Mouse (Mus musculus): Measurements from ENCODE around the gene Srebf1. TPM values are rescaled to one million over a fixed set of nuclear protein-coding genes. Genes with fewer than 3 reads are reported as not detected.

Srebf1 gene
- polyA plus RNA-seq, 1 experiment, result 106 TPM

- Histone ChIP-seq H3K27ac (ENCODE audit: insufficient read depth, low read length) (no peak overlapping the region), H3K36me3 (ENCODE audit: control insufficient read depth, insufficient read depth, low read length) (peaks cover 1% of the 10 kb centered on the region; the same call in 1 of the 2 replicates), H3K4me1 (ENCODE audit: control insufficient read depth, insufficient read depth, insufficient read length) (no peaks in the 10 kb centered on the region), H3K4me3 (ENCODE audit: extremely low read depth, insufficient read depth, insufficient read length) (no peak overlapping the region), H3K27me3 (ENCODE audit: control insufficient read depth, insufficient read depth, low read length) (no peaks in the 10 kb centered on the region)
- TF ChIP-seq CTCF (IDR thresholded peaks at IDR 0.05; ENCODE audit: extremely low read depth, insufficient read depth, insufficient read length, insufficient replicate concordance) (no peak), POLR2A (IDR thresholded peaks at IDR 0.05; ENCODE audit: low read depth, low read length) (no peak)
- no peak for DNase-seq (ENCODE audit: low read depth in 1 of 2, low spot score in 2 of 2)
- WGBS, result 89% methylated on average over 4 of the region's 4 CpGs
These were observed 18.1 kb upstream of the Srebf1 start for GRCm38 (mm10) chr11:60240509-60240908.

GRCm38 (mm10) chr11:60235351-60235750 lies 13.0 kb upstream of the Srebf1 start:
- Histone ChIP-seq H3K27me3 (ENCODE audit: control insufficient read depth, insufficient read depth, low read length) (no peaks in the 10 kb centered on the region), H3K4me1 (ENCODE audit: control insufficient read depth, insufficient read depth, insufficient read length) (peaks cover 4% of the 10 kb centered on the region; the same call in 1 of the 2 replicates), H3K27ac (ENCODE audit: insufficient read depth, low read length) (no peak overlapping the region), H3K4me3 (ENCODE audit: extremely low read depth, insufficient read depth, insufficient read length) (no peak overlapping the region), H3K36me3 (ENCODE audit: control insufficient read depth, insufficient read depth, low read length) (no peaks in the 10 kb centered on the region)
- WGBS, result 62% methylated on average over 5 of the region's 5 CpGs
- no peak for DNase-seq (ENCODE audit: low read depth in 1 of 2, low spot score in 2 of 2)
- TF ChIP-seq POLR2A (IDR thresholded peaks at IDR 0.05; ENCODE audit: low read depth, low read length), result no peak
- TF ChIP-seq CTCF (IDR thresholded peaks at IDR 0.05; ENCODE audit: extremely low read depth, insufficient read depth, insufficient read length, insufficient replicate concordance), result no peak

DNA sequence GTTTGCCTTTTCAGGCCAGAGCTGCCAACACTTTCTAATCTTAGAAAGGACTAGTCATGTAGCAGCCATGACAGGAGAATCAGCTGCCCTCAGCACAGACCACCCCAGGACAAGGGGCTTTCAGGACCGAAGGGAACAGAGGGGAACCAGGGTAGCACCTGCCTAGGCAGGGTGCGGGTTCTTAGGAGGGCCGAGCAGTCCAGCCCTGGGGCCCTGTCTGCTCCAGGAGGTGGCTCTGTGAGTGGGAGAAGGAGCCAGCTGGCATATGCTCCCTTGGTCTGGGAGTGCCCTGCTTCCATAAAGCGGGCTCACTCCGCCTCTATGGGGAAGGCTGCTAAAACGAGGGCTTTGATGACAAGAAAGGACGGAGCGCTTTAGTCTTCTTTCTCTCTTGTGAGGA lies 10.9 kb upstream of the Srebf1 start:
- Histone ChIP-seq H3K27ac (ENCODE audit: insufficient read depth, low read length) (0 out of 2 replicates have a peak overlapping the region, but pooled peaks have one; percentile 25), H3K4me3 (ENCODE audit: extremely low read depth, insufficient read depth, insufficient read length) (no peak overlapping the region), H3K27me3 (ENCODE audit: control insufficient read depth, insufficient read depth, low read length) (no peaks in the 10 kb centered on the region), H3K4me1 (ENCODE audit: control insufficient read depth, insufficient read depth, insufficient read length) (peaks cover 4% of the 10 kb centered on the region; the same call in 1 of the 2 replicates), H3K36me3 (ENCODE audit: control insufficient read depth, insufficient read depth, low read length) (no peaks in the 10 kb centered on the region)
- 69% methylated on average over 8 of the region's 8 CpGs for WGBS
- TF ChIP-seq CTCF (IDR thresholded peaks at IDR 0.05; ENCODE audit: extremely low read depth, insufficient read depth, insufficient read length, insufficient replicate concordance) (no peak), POLR2A (IDR thresholded peaks at IDR 0.05; ENCODE audit: low read depth, low read length) (no peak)
- DNase-seq (ENCODE audit: low read depth in 1 of 2, low spot score in 2 of 2), result no peak

- Histone ChIP-seq H3K4me3 (ENCODE audit: extremely low read depth, insufficient read depth, insufficient read length) (no peak overlapping the region), H3K27ac (ENCODE audit: insufficient read depth, low read length) (peak overlapping the region; percentile 56), H3K36me3 (ENCODE audit: control insufficient read depth, insufficient read depth, low read length) (no peaks in the 10 kb centered on the region), H3K4me1 (ENCODE audit: control insufficient read depth, insufficient read depth, insufficient read length) (peaks cover 4% of the 10 kb centered on the region; the same call in 1 of the 2 replicates), H3K27me3 (ENCODE audit: control insufficient read depth, insufficient read depth, low read length) (no peaks in the 10 kb centered on the region)
- DNase-seq (ENCODE audit: low read depth in 1 of 2, low spot score in 2 of 2), result no peak
- 75% methylated on average over 14 of the region's 14 CpGs for WGBS
- TF ChIP-seq POLR2A (IDR thresholded peaks at IDR 0.05; ENCODE audit: low read depth, low read length), result no peak
- TF ChIP-seq CTCF (IDR thresholded peaks at IDR 0.05; ENCODE audit: extremely low read depth, insufficient read depth, insufficient read length, insufficient replicate concordance), result no peak
These were observed 10.2 kb upstream of the Srebf1 start for GRCm38 (mm10) chr11:60232441-60233058.

DNA sequence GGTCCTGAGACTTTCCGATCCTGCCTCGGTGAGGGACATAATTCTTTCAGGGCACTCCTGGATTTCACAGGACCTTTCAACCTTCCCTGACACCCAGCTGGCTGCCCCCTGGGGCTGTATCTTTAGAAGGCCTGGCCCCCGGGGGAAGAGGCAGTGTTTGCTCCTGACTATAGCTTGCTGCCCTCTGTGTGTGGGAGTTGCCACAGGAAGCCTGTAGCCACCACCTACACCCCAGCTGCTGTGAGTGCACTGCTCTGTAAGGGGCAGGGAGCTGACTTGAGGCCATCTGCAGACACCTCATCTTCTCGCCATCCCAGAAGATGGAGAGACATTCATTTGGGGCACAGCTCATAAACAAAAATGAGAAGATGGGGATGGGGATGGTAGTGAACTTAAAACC lies 9.6 kb upstream of the Srebf1 start:
- no peak for DNase-seq (ENCODE audit: low read depth in 1 of 2, low spot score in 2 of 2)
- Histone ChIP-seq H3K36me3 (ENCODE audit: control insufficient read depth, insufficient read depth, low read length) (no peaks in the 10 kb centered on the region), H3K27me3 (ENCODE audit: control insufficient read depth, insufficient read depth, low read length) (no peaks in the 10 kb centered on the region), H3K4me3 (ENCODE audit: extremely low read depth, insufficient read depth, insufficient read length) (no peak overlapping the region), H3K27ac (ENCODE audit: insufficient read depth, low read length) (peak overlapping the region; percentile 56; the same call in 1 of the 2 replicates), H3K4me1 (ENCODE audit: control insufficient read depth, insufficient read depth, insufficient read length) (peaks cover 4% of the 10 kb centered on the region; the same call in 1 of the 2 replicates)
- TF ChIP-seq CTCF (IDR thresholded peaks at IDR 0.05; ENCODE audit: extremely low read depth, insufficient read depth, insufficient read length, insufficient replicate concordance) (no peak), POLR2A (IDR thresholded peaks at IDR 0.05; ENCODE audit: low read depth, low read length) (no peak)
- 43% methylated on average over 4 of the region's 4 CpGs for WGBS

GRCm38 (mm10) chr11:60231326-60231725 lies 8.9 kb upstream of the Srebf1 start:
- 91% methylated on average over 3 of the region's 3 CpGs for WGBS
- Histone ChIP-seq H3K4me1 (ENCODE audit: control insufficient read depth, insufficient read depth, insufficient read length) (peaks cover 4% of the 10 kb centered on the region; the same call in 1 of the 2 replicates), H3K27me3 (ENCODE audit: control insufficient read depth, insufficient read depth, low read length) (no peaks in the 10 kb centered on the region), H3K36me3 (ENCODE audit: control insufficient read depth, insufficient read depth, low read length) (no peaks in the 10 kb centered on the region), H3K27ac (ENCODE audit: insufficient read depth, low read length) (no peak overlapping the region), H3K4me3 (ENCODE audit: extremely low read depth, insufficient read depth, insufficient read length) (no peak overlapping the region)
- no peak for DNase-seq (ENCODE audit: low read depth in 1 of 2, low spot score in 2 of 2)
- TF ChIP-seq CTCF (IDR thresholded peaks at IDR 0.05; ENCODE audit: extremely low read depth, insufficient read depth, insufficient read length, insufficient replicate concordance) (no peak), POLR2A (IDR thresholded peaks at IDR 0.05; ENCODE audit: low read depth, low read length) (no peak)

DNA sequence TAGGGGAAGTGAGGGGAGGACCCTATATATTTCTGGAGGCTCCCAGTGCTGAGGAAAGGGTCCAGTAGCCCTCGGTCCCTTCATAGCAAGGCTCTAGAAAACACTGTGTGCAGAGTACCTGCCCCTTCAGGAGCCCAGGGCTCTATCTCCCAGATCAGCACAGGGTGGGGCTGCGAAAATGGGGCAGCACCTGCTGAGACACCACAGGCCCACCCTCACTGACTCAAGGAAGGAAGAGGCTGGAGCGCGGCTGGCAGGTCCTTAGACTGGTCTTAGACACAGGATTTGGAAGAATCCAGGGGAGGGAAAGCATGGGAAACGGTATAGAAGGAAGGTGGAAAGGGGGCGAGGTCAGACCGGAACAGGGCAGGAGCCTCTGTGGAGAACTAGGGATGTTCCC lies 8.1 kb upstream of the Srebf1 start:
- H3K4me1 ChIP-seq (ENCODE audit: control insufficient read depth, insufficient read depth, insufficient read length), result peaks cover 4% of the 10 kb centered on the region; the same call in 1 of the 2 replicates

More for the DNA sequence above, 8.1 kb upstream of the Srebf1 start:
- no peak for TF ChIP-seq CTCF (IDR thresholded peaks at IDR 0.05; ENCODE audit: extremely low read depth, insufficient read depth, insufficient read length, insufficient replicate concordance)
- TF ChIP-seq POLR2A (IDR thresholded peaks at IDR 0.05; ENCODE audit: low read depth, low read length), result no peak
- no peak for DNase-seq (ENCODE audit: low read depth in 1 of 2, low spot score in 2 of 2)
- WGBS, result 90% methylated on average over 7 of the region's 7 CpGs
- Histone ChIP-seq H3K27me3 (ENCODE audit: control insufficient read depth, insufficient read depth, low read length) (no peaks in the 10 kb centered on the region), H3K36me3 (ENCODE audit: control insufficient read depth, insufficient read depth, low read length) (no peaks in the 10 kb centered on the region), H3K4me3 (ENCODE audit: extremely low read depth, insufficient read depth, insufficient read length) (no peak overlapping the region), H3K27ac (ENCODE audit: insufficient read depth, low read length) (no peak overlapping the region)
